Mouse (Mus musculus) embryonic fibroblast, embryonic 13.5 days (primary cell): ENCODE data around the gene Rad51d.

Source experiments
- CTCF ChIP-seq: IDR thresholded peaks from 2 replicates; pipeline ENCODE4 v1.5.1; 2011; ENCODE audit warnings: mild to moderate bottlenecking, control low read depth, low read length, moderate library complexity, borderline replicate concordance; ENCODE audit not compliant: insufficient read depth
- POLR2A ChIP-seq: IDR thresholded peaks from 2 replicates; pipeline ENCODE4 v1.6.1; 2011; ENCODE audit warnings: low read depth, mild to moderate bottlenecking, control low read depth, low read length, moderate library complexity

- TF ChIP-seq CTCF (no peak), POLR2A (no peak)
Measured at GRCm38 (mm10) chr11:82863059-82863458, 27.4 kb downstream of the Rad51d start.
